Mouse (Mus musculus): ENCODE measurements at regions not wholly inside any gene's neighbourhood (a gene's known extent, or its start where the extent isn't known, plus 50 kb on each side); places are given as distances from the start of the nearest gene placed in this dataset.

GRCm38 (mm10) chr14:106412917-106413558 lies 307.0 kb downstream of the Trim52 start:
- DNase-seq (no peak), ATAC-seq (ENCODE audit: low FRiP score, low TSS enrichment) (no peak)
- no peaks in the 10 kb centered on the region for H3K4me1 ChIP-seq (ENCODE audit: control insufficient read depth, insufficient read depth, low read length)
- WGBS = 94% methylated on average over 2 of the region's 2 CpGs
- H3K36me3 ChIP-seq (ENCODE audit: control insufficient read depth, insufficient read depth, low read length) = no peaks in the 10 kb centered on the region
- H3K9me3 ChIP-seq (ENCODE audit: control insufficient read depth, low read length) = no peaks in the 10 kb centered on the region
- H3K27me3 ChIP-seq (ENCODE audit: control insufficient read depth, insufficient read depth, low read length) = no peaks in the 10 kb centered on the region
- no peak overlapping the region for H3K9ac ChIP-seq (replicated peaks; ENCODE audit: low read length)
- H3K27ac ChIP-seq (replicated peaks; ENCODE audit: low read depth, low read length) = no peak overlapping the region
- no peak overlapping the region for H3K4me2 ChIP-seq (ENCODE audit: low read length)
- H3K4me3 ChIP-seq (replicated peaks; ENCODE audit: low read depth, low read length) = no peak overlapping the region

DNA sequence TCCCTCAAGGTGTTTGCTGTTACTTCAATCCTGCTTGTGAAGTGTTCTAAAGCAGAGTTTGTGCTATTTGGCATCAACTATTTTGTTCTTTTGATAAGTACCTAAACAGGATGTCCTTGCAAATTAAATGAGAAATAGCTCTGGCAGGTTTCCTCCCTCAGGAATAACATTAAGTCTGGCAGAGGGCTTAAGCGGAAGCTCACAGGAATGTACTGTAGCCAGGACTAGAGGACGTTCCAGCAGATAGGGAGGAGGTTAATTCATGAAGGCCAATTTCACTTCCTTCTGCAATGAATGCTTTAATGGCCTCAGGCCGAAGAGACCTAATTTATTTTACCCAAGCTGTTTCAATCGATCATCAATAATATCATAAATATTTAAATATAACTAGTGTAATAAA lies 318.7 kb downstream of the Trim52 start:
- Histone ChIP-seq H3K27me3 (ENCODE audit: control insufficient read depth, insufficient read depth, low read length) (no peaks in the 10 kb centered on the region), H3K36me3 (ENCODE audit: control insufficient read depth, insufficient read depth, low read length) (no peaks in the 10 kb centered on the region), H3K27ac (replicated peaks; ENCODE audit: low read depth, low read length) (no peak overlapping the region), H3K4me1 (ENCODE audit: control insufficient read depth, insufficient read depth, low read length) (no peaks in the 10 kb centered on the region), H3K9ac (replicated peaks; ENCODE audit: low read length) (no peak overlapping the region), H3K9me3 (ENCODE audit: control insufficient read depth, low read length) (no peaks in the 10 kb centered on the region), H3K4me3 (replicated peaks; ENCODE audit: low read depth, low read length) (no peak overlapping the region), H3K4me2 (ENCODE audit: low read length) (no peak overlapping the region)
- 72% methylated on average over 4 of the region's 4 CpGs for WGBS
- no peak for ATAC-seq (ENCODE audit: low FRiP score, low TSS enrichment)
- DNase-seq = no peak

- Histone ChIP-seq H3K27me3 (ENCODE audit: control insufficient read depth, insufficient read depth, low read length) (no peaks in the 10 kb centered on the region), H3K36me3 (ENCODE audit: control insufficient read depth, insufficient read depth, low read length) (no peaks in the 10 kb centered on the region), H3K9me3 (ENCODE audit: control insufficient read depth, low read length) (no peaks in the 10 kb centered on the region), H3K9ac (replicated peaks; ENCODE audit: low read length) (no peak overlapping the region), H3K4me3 (replicated peaks; ENCODE audit: low read depth, low read length) (no peak overlapping the region), H3K4me2 (ENCODE audit: low read length) (no peak overlapping the region), H3K27ac (replicated peaks; ENCODE audit: low read depth, low read length) (no peak overlapping the region), H3K4me1 (ENCODE audit: control insufficient read depth, insufficient read depth, low read length) (no peaks in the 10 kb centered on the region)
- WGBS = 87% methylated on average over 2 of the region's 2 CpGs
- ATAC-seq (ENCODE audit: low FRiP score, low TSS enrichment) (no peak), DNase-seq (no peak)
Measured at GRCm38 (mm10) chr14:106428594-106428993, 322.6 kb downstream of the Trim52 start.

GRCm38 (mm10) chr14:106439282-106439681 lies 333.3 kb downstream of the Trim52 start:
- 20% methylated on average over 5 of the region's 5 CpGs for WGBS
- no peak overlapping the region for H3K27ac ChIP-seq (replicated peaks; ENCODE audit: low read depth, low read length)
- no peaks in the 10 kb centered on the region for H3K27me3 ChIP-seq (ENCODE audit: control insufficient read depth, insufficient read depth, low read length)
- no peak overlapping the region for H3K4me2 ChIP-seq (ENCODE audit: low read length)
- no peaks in the 10 kb centered on the region for H3K4me1 ChIP-seq (ENCODE audit: control insufficient read depth, insufficient read depth, low read length)
- peak; percentile 73; the same call in 1 of the 2 replicates for ATAC-seq (ENCODE audit: low FRiP score, low TSS enrichment)
- no peaks in the 10 kb centered on the region for H3K9me3 ChIP-seq (ENCODE audit: control insufficient read depth, low read length)
- no peaks in the 10 kb centered on the region for H3K36me3 ChIP-seq (ENCODE audit: control insufficient read depth, insufficient read depth, low read length)
- H3K4me3 ChIP-seq (replicated peaks; ENCODE audit: low read depth, low read length) = no peak overlapping the region
- DNase-seq = peak; percentile 91
- H3K9ac ChIP-seq (replicated peaks; ENCODE audit: low read length) = no peak overlapping the region

DNA sequence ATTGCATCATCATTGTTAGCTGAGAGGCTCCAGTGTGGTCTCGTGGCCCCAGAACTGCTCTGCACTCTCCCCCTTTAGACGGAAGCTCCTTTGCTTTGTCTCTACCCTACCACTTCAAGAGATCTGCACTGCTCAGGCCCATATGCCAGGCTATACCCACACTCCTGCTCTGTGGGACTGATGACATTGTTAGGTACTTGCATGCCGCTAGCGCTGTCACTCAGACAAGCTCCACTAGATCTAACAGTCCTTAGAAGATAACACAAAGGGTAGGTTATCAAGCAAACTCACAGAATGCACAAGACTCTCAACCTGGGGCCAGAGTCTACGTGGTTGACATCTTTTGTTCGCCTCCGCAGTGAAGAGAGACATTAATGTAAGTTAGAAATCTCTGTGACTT lies 383.1 kb downstream of the Trim52 start:
- Histone ChIP-seq H3K4me2 (ENCODE audit: low read length) (no peak overlapping the region), H3K9me3 (ENCODE audit: control insufficient read depth, low read length) (no peaks in the 10 kb centered on the region), H3K4me3 (replicated peaks; ENCODE audit: low read depth, low read length) (no peak overlapping the region), H3K27me3 (ENCODE audit: control insufficient read depth, insufficient read depth, low read length) (no peaks in the 10 kb centered on the region), H3K9ac (replicated peaks; ENCODE audit: low read length) (no peak overlapping the region), H3K4me1 (ENCODE audit: control insufficient read depth, insufficient read depth, low read length) (no peaks in the 10 kb centered on the region), H3K36me3 (ENCODE audit: control insufficient read depth, insufficient read depth, low read length) (no peaks in the 10 kb centered on the region), H3K27ac (replicated peaks; ENCODE audit: low read depth, low read length) (no peak overlapping the region)
- no peak for DNase-seq
- ATAC-seq (ENCODE audit: low FRiP score, low TSS enrichment) = no peak
- 87% methylated on average over 7 of the region's 7 CpGs for WGBS

DNA sequence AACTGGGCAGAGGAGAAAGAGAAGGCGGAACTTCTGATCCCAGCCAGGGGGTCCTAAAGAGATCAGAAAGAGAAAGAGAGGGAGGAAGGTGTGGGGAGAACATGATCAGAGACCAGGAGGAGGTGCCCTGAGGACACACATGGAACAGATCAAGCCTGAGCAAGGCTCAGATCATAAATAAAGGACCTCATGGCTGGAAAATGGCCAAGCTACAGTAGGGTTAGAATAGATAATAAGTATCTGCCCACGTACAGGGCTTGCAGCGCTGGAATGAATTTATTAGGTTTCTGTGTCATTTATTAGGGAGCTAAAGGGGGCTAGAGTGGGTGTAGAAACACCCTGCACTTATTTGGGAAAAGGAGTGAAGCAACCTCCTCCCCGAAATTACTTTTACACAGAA lies 385.4 kb downstream of the Trim52 start:
- Histone ChIP-seq H3K4me2 (ENCODE audit: low read length) (no peak overlapping the region), H3K9ac (replicated peaks; ENCODE audit: low read length) (no peak overlapping the region), H3K4me1 (ENCODE audit: control insufficient read depth, insufficient read depth, low read length) (no peaks in the 10 kb centered on the region), H3K9me3 (ENCODE audit: control insufficient read depth, low read length) (no peaks in the 10 kb centered on the region), H3K27ac (replicated peaks; ENCODE audit: low read depth, low read length) (no peak overlapping the region), H3K27me3 (ENCODE audit: control insufficient read depth, insufficient read depth, low read length) (no peaks in the 10 kb centered on the region), H3K36me3 (ENCODE audit: control insufficient read depth, insufficient read depth, low read length) (no peaks in the 10 kb centered on the region), H3K4me3 (replicated peaks; ENCODE audit: low read depth, low read length) (no peak overlapping the region)
- ATAC-seq (ENCODE audit: low FRiP score, low TSS enrichment) (no peak), DNase-seq (no peak)
- 93% methylated on average over 4 of the region's 4 CpGs for WGBS

- peak; percentile 92 for DNase-seq
- H3K27me3 ChIP-seq (ENCODE audit: control insufficient read depth, insufficient read depth, low read length) = no peaks in the 10 kb centered on the region
- WGBS = 31% methylated on average over 19 of the region's 19 CpGs
- H3K9me3 ChIP-seq (ENCODE audit: control insufficient read depth, low read length) = no peaks in the 10 kb centered on the region
- ATAC-seq (ENCODE audit: low FRiP score, low TSS enrichment) = peak; percentile 53; the same call in 1 of the 2 replicates
- no peak overlapping the region; the same call in 1 of the 2 replicates for H3K4me3 ChIP-seq (replicated peaks; ENCODE audit: low read depth, low read length)
- no peaks in the 10 kb centered on the region for H3K36me3 ChIP-seq (ENCODE audit: control insufficient read depth, insufficient read depth, low read length)
- no peaks in the 10 kb centered on the region for H3K4me1 ChIP-seq (ENCODE audit: control insufficient read depth, insufficient read depth, low read length)
- no peak overlapping the region; the same call in 1 of the 2 replicates for H3K9ac ChIP-seq (replicated peaks; ENCODE audit: low read length)
- H3K27ac ChIP-seq (replicated peaks; ENCODE audit: low read depth, low read length) = no peak overlapping the region
- peak overlapping the region; percentile 52 for H3K4me2 ChIP-seq (ENCODE audit: low read length)
Measured at GRCm38 (mm10) chr14:106500344-106501135, 394.5 kb downstream of the Trim52 start.

GRCm38 (mm10) chr14:106506921-106507320 lies 400.9 kb downstream of the Trim52 start:
- Histone ChIP-seq H3K36me3 (ENCODE audit: control insufficient read depth, insufficient read depth, low read length) (no peaks in the 10 kb centered on the region), H3K27ac (replicated peaks; ENCODE audit: low read depth, low read length) (no peak overlapping the region), H3K4me3 (replicated peaks; ENCODE audit: low read depth, low read length) (no peak overlapping the region), H3K27me3 (ENCODE audit: control insufficient read depth, insufficient read depth, low read length) (no peaks in the 10 kb centered on the region), H3K4me2 (ENCODE audit: low read length) (no peak overlapping the region), H3K9me3 (ENCODE audit: control insufficient read depth, low read length) (no peaks in the 10 kb centered on the region), H3K4me1 (ENCODE audit: control insufficient read depth, insufficient read depth, low read length) (no peaks in the 10 kb centered on the region), H3K9ac (replicated peaks; ENCODE audit: low read length) (no peak overlapping the region)
- WGBS = 76% methylated on average over 4 of the region's 4 CpGs
- ATAC-seq (ENCODE audit: low FRiP score, low TSS enrichment) (no peak), DNase-seq (no peak)

Measured in midbrain, embryonic 14.5 days (tissue).